Mouse (Mus musculus) urinary bladder, postnatal 10 days (tissue): ENCODE results near the gene Cyfip1.

Source experiments
- DNase-seq: peaks from one replicate; pipeline ENCODE4 v3.0.0; 2022; ENCODE audit warnings: low spot score

Gene Cyfip1

DNA sequence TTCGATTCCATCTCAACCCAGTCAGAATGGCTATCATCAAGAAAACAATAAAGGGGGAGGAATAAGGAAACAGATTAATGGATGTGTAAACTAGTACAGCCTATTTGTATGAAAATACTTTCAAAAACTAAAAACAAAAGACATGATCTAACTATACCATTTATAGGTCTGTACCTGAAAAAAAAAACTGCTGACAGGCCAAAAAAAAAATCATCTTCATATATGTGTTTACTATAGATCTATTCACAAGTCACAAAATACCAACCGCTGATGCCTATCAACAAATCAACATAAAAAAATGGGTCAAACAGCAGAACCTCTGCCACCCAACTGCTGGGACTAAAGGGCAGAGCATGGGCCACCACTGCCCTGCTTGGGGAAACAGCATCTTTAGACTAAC is 114.5 kb downstream of the Cyfip1 start:
- no peak for DNase-seq

- no peak for DNase-seq
These were observed 115.6 kb downstream of the Cyfip1 start for GRCm38 (mm10) chr7:55957178-55957577.

- no peak for DNase-seq
These were observed 116.4 kb downstream of the Cyfip1 start for GRCm38 (mm10) chr7:55957916-55958315.

GRCm38 (mm10) chr7:55959801-55960200 is 118.3 kb downstream of the Cyfip1 start:
- no peak for DNase-seq

DNA sequence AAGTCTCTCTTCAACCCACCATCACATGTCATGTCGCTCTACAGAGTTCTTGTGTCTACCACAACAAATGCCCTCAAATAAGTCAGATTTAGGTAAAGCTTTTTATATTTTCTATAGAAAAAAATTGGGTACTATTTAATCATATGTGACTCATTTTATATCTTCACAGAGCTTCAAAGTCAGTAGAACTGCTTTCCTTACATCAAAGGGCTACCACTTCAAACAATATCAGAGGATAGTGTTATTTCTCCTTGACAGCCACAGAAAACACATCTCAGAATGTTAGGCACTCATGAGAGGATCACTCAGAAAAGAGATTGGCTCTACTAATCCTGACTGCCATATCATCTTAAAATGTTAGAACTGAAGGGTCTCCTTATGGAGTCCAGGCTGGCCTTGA is 119.0 kb downstream of the Cyfip1 start:
- no peak for DNase-seq

- DNase-seq, result peak; percentile 88
These were observed 120.7 kb downstream of the Cyfip1 start, which contains the start of gene Nipa2 for GRCm38 (mm10) chr7:55962004-55962908. Gene Nipa2, minus strand, starts transcription at chr7:55962476.

DNA sequence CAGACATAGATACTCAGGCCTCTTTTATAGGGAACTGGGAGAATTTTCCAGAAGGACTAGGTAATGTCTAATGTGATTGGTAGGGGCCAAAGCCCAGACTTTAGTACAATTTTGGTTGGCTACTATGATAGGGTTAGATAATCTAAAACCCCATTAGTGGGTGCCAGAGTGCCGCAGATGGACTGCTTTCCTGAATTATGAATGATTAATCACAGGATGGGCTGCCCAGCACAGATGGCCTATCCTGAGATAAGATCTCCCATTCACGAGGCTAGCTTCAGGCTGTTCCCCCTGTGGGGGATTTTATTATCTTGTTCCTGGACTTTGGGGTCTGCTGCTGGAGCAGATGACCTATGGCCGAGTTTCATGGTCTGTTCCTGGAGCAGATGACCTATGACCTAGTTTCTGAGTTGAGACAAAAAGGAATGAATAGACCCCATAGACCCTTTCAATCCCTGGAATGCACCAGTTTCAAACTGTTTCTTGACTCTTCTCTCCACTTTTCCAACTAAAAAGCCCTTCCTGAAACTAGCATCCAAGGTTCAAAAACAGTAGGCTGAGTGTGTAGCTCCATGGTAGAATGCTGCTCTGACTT is 125.4 kb downstream of the Cyfip1 start:
- DNase-seq, result no peak

- no peak for DNase-seq
These were observed 126.8 kb downstream of the Cyfip1 start for GRCm38 (mm10) chr7:55968258-55968901.

GRCm38 (mm10) chr7:55969415-55969814 is 127.9 kb downstream of the Cyfip1 start:
- DNase-seq, result no peak

DNA sequence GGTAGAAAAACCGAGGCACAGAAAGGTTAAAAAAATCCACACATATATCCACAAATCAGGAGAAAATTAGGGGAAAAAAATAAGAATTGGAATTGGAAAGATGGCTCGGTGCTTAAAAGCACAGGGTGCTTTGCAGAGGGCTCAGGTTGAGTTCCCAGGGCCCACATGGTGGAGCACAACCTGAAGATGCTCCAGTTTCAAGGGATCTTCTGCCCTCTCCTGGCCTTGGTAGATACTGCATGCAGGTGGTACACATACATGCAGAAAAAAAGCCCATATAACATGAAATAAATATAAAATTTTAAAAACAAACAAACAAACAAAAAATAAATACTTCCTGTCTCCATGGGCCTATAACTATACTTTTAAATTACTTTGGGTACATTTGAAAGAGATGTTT is 132.9 kb downstream of the Cyfip1 start:
- no peak for DNase-seq

GRCm38 (mm10) chr7:55981511-55981910 is 140.0 kb downstream of the Cyfip1 start:
- DNase-seq, result no peak
